26 mouse cellular contexts compared by ENCODE assay signal in the genomic region with DNA sequence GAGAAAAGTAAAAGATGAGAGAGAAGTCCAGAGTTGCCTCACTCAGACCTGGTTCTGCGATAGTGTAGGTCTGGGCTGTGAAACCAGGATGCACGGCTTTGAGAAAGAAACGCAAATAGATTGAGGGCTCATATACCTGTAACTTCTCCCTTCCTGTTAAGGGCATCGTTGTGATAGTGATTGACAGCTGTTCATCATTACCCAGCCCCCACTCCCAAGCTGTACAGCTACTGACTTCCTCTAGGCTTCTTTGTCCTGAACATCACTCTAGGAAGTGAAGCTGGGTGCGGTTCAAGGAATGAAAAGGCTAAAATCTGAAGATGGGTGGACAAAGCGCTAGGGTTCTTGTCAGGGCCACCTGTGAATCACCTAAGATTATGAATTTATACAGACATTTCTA. TPM values are rescaled to one million over a fixed set of nuclear protein-coding genes. Genes with fewer than 3 reads are reported as not detected.
DNase-seq lines count a peak whose midpoint lies in the region; ATAC-seq lines count a peak whose summit lies in the region.
"Had no signal": no experiment of that assay in that cellular context is flagged by ENCODE, and none has a peak within 500 bp of the region (broad histone marks: within the 10 kb centered on the region; RNA-seq: fewer than 3 reads in every experiment).

No protein-coding gene starts in this region.

- H3K27me3 ChIP-seq in limb, embryonic 11.5 days (ENCODE audit: control insufficient read depth, insufficient read depth, low read length) = no peaks in the 10 kb centered on the region
- no peaks in the 10 kb centered on the region for H3K27me3 ChIP-seq in limb, embryonic 10.5 days (ENCODE audit: low read depth, poor library complexity, severe bottlenecking)
- H3K27me3 ChIP-seq: CH12.LX; embryonic facial prominence, embryonic 13.5 days; embryonic facial prominence, embryonic 15.5 days; forebrain, embryonic 12.5 days had no signal

- peaks cover 2% of the 10 kb centered on the region; the same call in 1 of the 2 replicates for H3K36me3 ChIP-seq in limb, embryonic 11.5 days (ENCODE audit: control insufficient read depth, insufficient read depth, low read length)
- H3K36me3 ChIP-seq in limb, embryonic 10.5 days = no peaks in the 10 kb centered on the region
- H3K36me3 ChIP-seq: embryonic facial prominence, embryonic 13.5 days; embryonic facial prominence, embryonic 15.5 days; forebrain, embryonic 10.5 days; forebrain, embryonic 12.5 days had no signal

- H3K4me1 ChIP-seq in limb, embryonic 11.5 days (ENCODE audit: control insufficient read depth, insufficient read depth, low read length) = no peaks in the 10 kb centered on the region
- peaks cover 5% of the 10 kb centered on the region for H3K4me1 ChIP-seq in limb, embryonic 10.5 days
- H3K4me1 ChIP-seq: embryonic facial prominence, embryonic 13.5 days; embryonic facial prominence, embryonic 15.5 days; forebrain, embryonic 10.5 days; forebrain, embryonic 12.5 days had no signal

- H3K4me2 ChIP-seq in limb, embryonic 11.5 days (ENCODE audit: low read depth, severe bottlenecking) = no peak overlapping the region
- H3K4me2 ChIP-seq: embryonic facial prominence, embryonic 13.5 days; embryonic facial prominence, embryonic 15.5 days; forebrain, embryonic 12.5 days had no signal

- no peak overlapping the region for H3K4me3 ChIP-seq in limb, embryonic 11.5 days (ENCODE audit: low read depth, low read length)
- no peak overlapping the region for H3K4me3 ChIP-seq in limb, embryonic 10.5 days
- H3K4me3 ChIP-seq: embryonic facial prominence, embryonic 13.5 days; embryonic facial prominence, embryonic 15.5 days; erythroblast, embryonic 14.5 days; forebrain, embryonic 10.5 days; forebrain, embryonic 12.5 days had no signal

- DNase-seq in limb, embryonic 11.5 days (ENCODE audit: low spot score) = peak; percentile 6
- no peak for DNase-seq in limb, embryonic 10.5 days (ENCODE audit: low spot score)
- DNase-seq in ES-CJ7 (ENCODE audit: low read depth, low spot score) = peak; percentile 66
- no peak for DNase-seq in ovary, postnatal 14 days (ENCODE audit: low spot score)
- DNase-seq in urinary bladder, postnatal 4 days (ENCODE audit: low spot score in 2 of 2) = no peak
- no peak for DNase-seq in thymus, postnatal 14 days
- DNase-seq: adrenal gland, adult 2 months; adrenal gland, postnatal 10 days; adrenal gland, postnatal 25 days; B cell, adult 2 months; cerebellum, adult 11 months; cerebellum, adult 18-20 months; cerebellum, adult 8-10 months; cerebellum, adult 9-11 months; cerebellum, postnatal 14 days; cerebellum, postnatal 36 days; embryo, embryonic 11 days had no signal

- WGBS in limb, embryonic 11.5 days = 86% methylated on average over 6 of the region's 6 CpGs
- 97% methylated on average over 6 of the region's 6 CpGs for WGBS in limb, embryonic 10.5 days

- ATAC-seq in limb, embryonic 11.5 days (ENCODE audit: insufficient number of reproducible peaks, low FRiP score, low TSS enrichment, low read depth) = no peak
- peak; percentile 65 for ATAC-seq in activated CD4-positive, CD25-positive, alpha-beta regulatory T cell, adult 4 months
- ATAC-seq: forebrain, embryonic 14.5 days; forebrain, embryonic 16.5 days had no signal

- no peaks in the 10 kb centered on the region for H3K9me3 ChIP-seq in limb, embryonic 11.5 days (ENCODE audit: control insufficient read depth, low read length)
- H3K9me3 ChIP-seq in limb, embryonic 10.5 days (replicated peaks) = no peaks in the 10 kb centered on the region
- H3K9me3 ChIP-seq: embryonic facial prominence, embryonic 15.5 days; forebrain, embryonic 12.5 days had no signal

- H3K27ac ChIP-seq in limb, embryonic 11.5 days (replicated peaks; ENCODE audit: low read depth, low read length) = no peak overlapping the region
- H3K27ac ChIP-seq in limb, embryonic 10.5 days = no peak overlapping the region
- H3K27ac ChIP-seq: embryonic facial prominence, embryonic 13.5 days; embryonic facial prominence, embryonic 15.5 days; forebrain, embryonic 10.5 days; forebrain, embryonic 12.5 days had no signal

- no peak overlapping the region for H3K9ac ChIP-seq in limb, embryonic 11.5 days (ENCODE audit: low read length)
- H3K9ac ChIP-seq: embryonic facial prominence, embryonic 13.5 days; embryonic facial prominence, embryonic 15.5 days; forebrain, embryonic 12.5 days had no signal

RNA-seq across cellular contexts. Expression of a gene that starts 46.8 kb away (rescaled TPM):
- 1.4 and 2.2 TPM in 2 replicates for polyA plus RNA-seq in limb, embryonic 11.5 days (2014; fragmentation: Nextera tagmentation; extraction: Ambion mirVana)
- polyA plus RNA-seq in limb, embryonic 10.5 days (2016; fragmentation: Nextera tagmentation; extraction: Ambion mirVana) = 0.50 and 1.3 TPM in 2 replicates
- polyA plus RNA-seq in activated CD4-positive, CD25-positive, alpha-beta regulatory T cell, adult 4 months (2017; shearing (Covaris generic)) = 10 to 100 TPM; 36.6 to 38.8 TPM

Comparison
In these comparisons a context has a peak if more than half of its experiments do, and no peak if none do; other contexts are left out.
1. DNase-seq: peak in limb, embryonic 11.5 days (single experiment) and ES-CJ7 (single experiment); none in limb, embryonic 10.5 days (single experiment), ovary, postnatal 14 days (single experiment), urinary bladder, postnatal 4 days (0 of 2) and thymus, postnatal 14 days (single experiment).
2. RNA of a gene that starts 46.8 kb away (polyA plus RNA-seq): 36.6 to 38.8 TPM in activated CD4-positive, CD25-positive, alpha-beta regulatory T cell, adult 4 months; 1.4 to 2.2 TPM in limb, embryonic 11.5 days and 0.50 to 1.3 TPM in limb, embryonic 10.5 days; every median in the first group is over 10 times any median in the second.